Mouse (Mus musculus) CH12.LX (cell line): Measurements from ENCODE around the gene Ddx51. TPM values are rescaled to one million over a fixed set of nuclear protein-coding genes. Genes with fewer than 3 reads are reported as not detected.

Source experiments
- DNase-seq: peaks from one replicate; pipeline ENCODE4 v3.0.0-alpha.2; 2013; ENCODE audit errors: extremely low read depth
- H3K27ac ChIP-seq: 2 replicates; pipeline ENCODE4 v1.5.1; 2012; ENCODE audit warnings: low read depth, mild to moderate bottlenecking, control low read depth, moderate library complexity; ENCODE audit not compliant: insufficient read depth
- H3K27me3 ChIP-seq: replicated peaks from 2 replicates; pipeline ENCODE3; 2012; ENCODE audit warnings: inconsistent platforms
- H3K36me3 ChIP-seq, 2 experiments: replicated peaks in 1 of 2; 2 replicates each; pipeline versions ENCODE3 to v1.6.1; 2012; ENCODE audit warnings: inconsistent platforms in 1 of 2, low read length in 1 of 2, mild to moderate bottlenecking in 1 of 2, mixed read lengths in 1 of 2, moderate library complexity in 1 of 2; ENCODE audit not compliant: control insufficient read depth in 1 of 2, insufficient read depth in 1 of 2
- H3K4me1 ChIP-seq, 2 experiments: 2 replicates each; pipeline ENCODE4 v1.6.1; 2012; ENCODE audit warnings: inconsistent platforms in 1 of 2, moderate library complexity in 1 of 2; ENCODE audit not compliant: insufficient read depth in 2 of 2, control insufficient read depth in 1 of 2
- H3K4me2 ChIP-seq: 2 replicates; pipeline ENCODE4 v1.6.1; 2012; ENCODE audit warnings: low read depth, mild to moderate bottlenecking, control low read depth; ENCODE audit not compliant: poor library complexity, insufficient read depth, severe bottlenecking
- H3K4me3 ChIP-seq, 3 experiments: fragments of 150-350 bp in 1 of 3; sonication (generic) in 1 of 3; replicated peaks in 1 of 3; 2 replicates each; pipeline versions ENCODE3 to v1.5.1; 2011 to 2012; ENCODE audit warnings: low read depth in 2 of 3, low read length in 2 of 3, mild to moderate bottlenecking in 2 of 3, moderate library complexity in 2 of 3, control low read depth in 1 of 3, improper control_type of control experiment in 1 of 3, inconsistent platforms in 1 of 3, mixed read lengths in 1 of 3; ENCODE audit not compliant: poor library complexity in 1 of 3
- H3K79me2 ChIP-seq: replicated peaks from 2 replicates; pipeline ENCODE4 v1.6.1; 2012; ENCODE audit warnings: mild to moderate bottlenecking, moderate library complexity; ENCODE audit not compliant: control insufficient read depth, poor library complexity, insufficient read depth, severe bottlenecking; ENCODE audit errors: extremely low read depth
- H3K9ac ChIP-seq: 2 replicates; pipeline ENCODE4 v1.6.1; 2012; ENCODE audit warnings: low read depth, mild to moderate bottlenecking, control low read depth, moderate library complexity; ENCODE audit not compliant: insufficient read depth
- H3K9me3 ChIP-seq: replicated peaks from 2 replicates; pipeline ENCODE3; 2012; ENCODE audit warnings: low read length, inconsistent platforms, mixed read lengths
- BHLHE40 ChIP-seq: IDR thresholded peaks from 2 replicates; pipeline ENCODE4 v1.6.1; 2011; ENCODE audit warnings: mild to moderate bottlenecking, low read depth, low read length, improper control_type of control experiment
- CHD2 ChIP-seq: IDR thresholded peaks from 2 replicates; pipeline ENCODE4 v1.6.1; 2011; ENCODE audit warnings: low read length, improper control_type of control experiment
- E2F4 ChIP-seq: IDR thresholded peaks from 2 replicates; pipeline ENCODE4 v1.6.1; 2011; ENCODE audit warnings: low read depth, low read length, improper control_type of control experiment; ENCODE audit not compliant: insufficient replicate concordance
- ELF1 ChIP-seq: IDR thresholded peaks from 2 replicates; pipeline ENCODE4 v1.6.1; 2014; ENCODE audit warnings: low read depth, mild to moderate bottlenecking, inconsistent platforms, low read length, improper control_type of control experiment
- EP300 ChIP-seq: IDR thresholded peaks from 2 replicates; pipeline ENCODE4 v1.6.1; 2011; ENCODE audit warnings: low read length, improper control_type of control experiment
- ETS1 ChIP-seq: conservative IDR thresholded peaks from 2 replicates; pipeline ENCODE4 v1.6.1; 2012; ENCODE audit warnings: low read depth, mild to moderate bottlenecking, inconsistent platforms, low read length, improper control_type of control experiment, moderate library complexity
- GABPA ChIP-seq: IDR thresholded peaks from 2 replicates; pipeline ENCODE4 v1.6.1; 2012; ENCODE audit warnings: low read depth, low read length, improper control_type of control experiment, inconsistent platforms; ENCODE audit not compliant: insufficient replicate concordance
- HCFC1 ChIP-seq: IDR thresholded peaks from 2 replicates; pipeline ENCODE4 v1.6.1; 2012; ENCODE audit warnings: low read depth, mild to moderate bottlenecking, inconsistent platforms, low read length, improper control_type of control experiment
- JUN ChIP-seq: IDR thresholded peaks from 2 replicates; pipeline ENCODE4 v1.6.1; 2011; ENCODE audit warnings: low read depth, mild to moderate bottlenecking, low read length, improper control_type of control experiment, moderate library complexity; ENCODE audit not compliant: insufficient read depth
- JUND ChIP-seq: conservative IDR thresholded peaks from 2 replicates; pipeline ENCODE4 v1.6.1; 2011; ENCODE audit warnings: low read depth, low read length, improper control_type of control experiment
- KAT2A ChIP-seq: IDR thresholded peaks from 2 replicates; pipeline ENCODE4 v1.6.1; 2012; ENCODE audit warnings: low read length, improper control_type of control experiment, inconsistent platforms; ENCODE audit not compliant: insufficient replicate concordance
- MAX ChIP-seq: IDR thresholded peaks from 2 replicates; pipeline ENCODE4 v1.6.1; 2011; ENCODE audit warnings: low read length, improper control_type of control experiment
- MAZ ChIP-seq: IDR thresholded peaks from 2 replicates; pipeline ENCODE4 v1.6.1; 2012; ENCODE audit warnings: low read depth, mild to moderate bottlenecking, inconsistent platforms, low read length, improper control_type of control experiment, moderate library complexity
- MEF2A ChIP-seq: IDR thresholded peaks from 2 replicates; pipeline ENCODE4 v1.6.1; 2014; ENCODE audit warnings: low read depth, mild to moderate bottlenecking, inconsistent platforms, low read length, improper control_type of control experiment, borderline replicate concordance
- MXI1 ChIP-seq: IDR thresholded peaks from 2 replicates; pipeline ENCODE4 v1.6.1; 2011; ENCODE audit warnings: mild to moderate bottlenecking, low read depth, low read length, improper control_type of control experiment
- MYC ChIP-seq: IDR thresholded peaks from 2 replicates; pipeline ENCODE4 v1.6.1; 2011; ENCODE audit warnings: low read depth, mild to moderate bottlenecking, improper control_type of control experiment, low read length
- NELFE ChIP-seq: IDR thresholded peaks from 2 replicates; pipeline ENCODE4 v1.6.1; 2011; ENCODE audit warnings: low read depth, low read length, improper control_type of control experiment
- NRF1 ChIP-seq: IDR thresholded peaks from 2 replicates; pipeline ENCODE4 v1.6.1; 2014; ENCODE audit warnings: low read depth, mild to moderate bottlenecking, inconsistent platforms, low read length, improper control_type of control experiment, moderate library complexity
- PAX5 ChIP-seq: IDR thresholded peaks from 2 replicates; pipeline ENCODE4 v1.6.1; 2012; ENCODE audit warnings: low read length, inconsistent platforms, mixed read lengths
- POLR2AphosphoS2 ChIP-seq: IDR thresholded peaks from 2 replicates; pipeline ENCODE4 v1.6.1; 2011; ENCODE audit warnings: low read depth, low read length, improper control_type of control experiment
- RAD21 ChIP-seq: IDR thresholded peaks from 2 replicates; pipeline ENCODE4 v1.6.1; 2011; ENCODE audit warnings: low read depth, mild to moderate bottlenecking, low read length, improper control_type of control experiment, moderate library complexity
- RCOR1 ChIP-seq: conservative IDR thresholded peaks from 2 replicates; pipeline ENCODE4 v1.6.1; 2012; ENCODE audit warnings: low read depth, mild to moderate bottlenecking, inconsistent platforms, low read length, improper control_type of control experiment
- SIN3A ChIP-seq: IDR thresholded peaks from 2 replicates; pipeline ENCODE4 v1.6.1; 2012; ENCODE audit warnings: low read length, improper control_type of control experiment, inconsistent platforms
- SMC3 ChIP-seq: IDR thresholded peaks from 2 replicates; pipeline ENCODE4 v1.6.1; 2011; ENCODE audit warnings: low read depth, low read length, improper control_type of control experiment
- TBP ChIP-seq: conservative IDR thresholded peaks from 2 replicates; pipeline ENCODE4 v1.6.1; 2011; ENCODE audit warnings: low read depth, low read length, improper control_type of control experiment
- TCF12 ChIP-seq: IDR thresholded peaks from 2 replicates; pipeline ENCODE4 v1.6.1; 2014; ENCODE audit warnings: low read depth, mild to moderate bottlenecking, inconsistent platforms, low read length, improper control_type of control experiment
- UBTF ChIP-seq: IDR thresholded peaks from 2 replicates; pipeline ENCODE4 v1.6.1; 2012; ENCODE audit warnings: low read depth, mild to moderate bottlenecking, inconsistent platforms, low read length, improper control_type of control experiment, moderate library complexity
- USF1 ChIP-seq: IDR thresholded peaks from 2 replicates; pipeline ENCODE4 v1.6.1; 2014; ENCODE audit warnings: low read depth, mild to moderate bottlenecking, inconsistent platforms, low read length, improper control_type of control experiment
- USF2 ChIP-seq: conservative IDR thresholded peaks from 2 replicates; pipeline ENCODE4 v1.6.1; 2011; ENCODE audit warnings: low read depth, low read length, improper control_type of control experiment
- ZMIZ1 ChIP-seq: IDR thresholded peaks from 2 replicates; pipeline ENCODE4 v1.6.1; 2012; ENCODE audit warnings: low read depth, mild to moderate bottlenecking, inconsistent platforms, low read length, improper control_type of control experiment
- ZNF384 ChIP-seq: IDR thresholded peaks from 2 replicates; pipeline ENCODE4 v1.6.1; 2012; ENCODE audit warnings: low read depth, low read length, improper control_type of control experiment, inconsistent platforms
- dilution Hi-C: fragments of 300-500 bp; cut with MboI; formaldehyde crosslinking; loops from 2 replicates; pipeline ENCODE4 v1.14.3; 2020; ENCODE audit warnings: low sequenced_read_pairs; ENCODE audit not compliant: extremely low pct_unique_long_range_greater_than_20kb, extremely low pct_ligation_motif_present
- in situ Hi-C: fragments of 300-500 bp; cut with MboI; formaldehyde crosslinking; loops from 3 replicates; pipeline ENCODE4 v1.14.3; 2019; ENCODE audit warnings: low sequenced_read_pairs, low pct_ligation_motif_present, low pct_unique_long_range_greater_than_20kb, mixed read lengths
- polyA plus RNA-seq: library from polyadenylated mRNA; unstranded; fragments of >175 nt; gene quantifications from 2 replicates; pipeline ENCODE4 v1.2.1, GENCODE M21; 2012; ENCODE audit warnings: low read depth; ENCODE audit not compliant: insufficient read length
- total RNA-seq, 2 experiments: library from RNA; depleted of rRNA; stranded (reverse); fragments of 300-350 nt in 1 of 2; fragments of >200 nt in 1 of 2; gene quantifications; 2 replicates each; pipeline ENCODE4 v1.2.3; 2012 to 2014

Ddx51 gene
- total and polyA plus RNA-seq, 3 experiments, result 11.8 to 38.6 (median 12.3) TPM

GRCm38 (mm10) chr5:110665486-110666121 lies 12.4 kb downstream of the Ddx51 start:
- H3K27me3 ChIP-seq, result no peaks in the 10 kb centered on the region
- no peak overlapping the region for H3K9ac ChIP-seq
- H3K27ac ChIP-seq, result no peak overlapping the region
- H3K4me1 ChIP-seq, result no peaks in the 10 kb centered on the region
- dilution Hi-C loops, result no loop called here
- no peak overlapping the region for H3K4me2 ChIP-seq
- TF ChIP-seq USF1, result no peak
- TF ChIP-seq ZMIZ1, result no peak
- TF ChIP-seq NRF1, result no peak
- no peak for TF ChIP-seq EP300
- no peak for TF ChIP-seq GABPA
- no peak for TF ChIP-seq HCFC1
- no peak for TF ChIP-seq BHLHE40
- no peak for TF ChIP-seq MYC
- no peak for TF ChIP-seq PAX5
- TF ChIP-seq MXI1, result no peak
- TF ChIP-seq KAT2A, result no peak
- TF ChIP-seq SIN3A, result no peak
- no peak for TF ChIP-seq MAZ
- no peak for TF ChIP-seq E2F4
- TF ChIP-seq ETS1, result no peak
- TF ChIP-seq TBP, result no peak
- TF ChIP-seq UBTF, result no peak
- no peak for TF ChIP-seq JUN
- no peak overlapping the region for H3K4me3 ChIP-seq
- H3K36me3 ChIP-seq, result peaks cover 67 to 95% of the 10 kb centered on the region in 2 experiments
- H3K9me3 ChIP-seq, result no peaks in the 10 kb centered on the region
- H3K79me2 ChIP-seq, result no peaks in the 10 kb centered on the region; the same call in 1 of the 2 replicates
- in situ Hi-C loops, result no loop called here
- no peak for DNase-seq

- dilution Hi-C loops, result no loop called here
- H3K4me2 ChIP-seq, result peak overlapping the region; percentile 58
- H3K27me3 ChIP-seq, result no peaks in the 10 kb centered on the region
- peaks cover 75 to 92% of the 10 kb centered on the region in 2 experiments for H3K36me3 ChIP-seq
- H3K27ac ChIP-seq, result peak overlapping the region; percentile 85
- H3K9me3 ChIP-seq, result no peaks in the 10 kb centered on the region
- DNase-seq, result peak; percentile 75
- no peak overlapping the region for H3K4me3 ChIP-seq
- no peak overlapping the region for H3K9ac ChIP-seq
- no peaks in the 10 kb centered on the region for H3K79me2 ChIP-seq
- in situ Hi-C loops, result no loop called here
- H3K4me1 ChIP-seq, result peaks cover 9 to 25% of the 10 kb centered on the region in 2 experiments
- TF ChIP-seq ELF1 (peak; percentile 40; the same call in 1 of the 2 replicates), MAX (peak; percentile 64), ZNF384 (peak; percentile 99), CHD2 (no peak), GABPA (no peak), USF2 (no peak), USF1 (no peak), SMC3 (no peak), NRF1 (no peak), BHLHE40 (peak; percentile 77), POLR2AphosphoS2 (no peak), MAZ (no peak), ETS1 (peak; percentile 75), JUND (peak; percentile 61), JUN (no peak), HCFC1 (no peak), RAD21 (no peak), ZMIZ1 (no peak), NELFE (no peak), UBTF (0 out of 2 replicates have a peak, but pooled peaks have one; percentile 35), TCF12 (peak; percentile 56), RCOR1 (no peak; the same call in 1 of the 2 replicates), MEF2A (peak; percentile 72; the same call in 1 of the 2 replicates)
These were observed 28.8 kb downstream of the Ddx51 start for GRCm38 (mm10) chr5:110682041-110682440.
